Mouse (Mus musculus): ENCODE measurements around the gene Nrde2.

- TF ChIP-seq POLR2A (IDR thresholded peaks at IDR 0.05; ENCODE audit: extremely low read depth, insufficient read depth, low read length) (no peak), CTCF (IDR thresholded peaks at IDR 0.05; ENCODE audit: extremely low read depth, insufficient read depth, low read length) (no peak)
Measured at GRCm38 (mm10) chr12:100101651-100102050, 57.8 kb downstream of the Nrde2 start.

Data from cortical plate, adult 2 months (tissue).